Mouse (Mus musculus) megakaryocyte, embryonic 14.5 days (primary cell): Measurements from ENCODE around the gene Serpinb6c. TPM values are rescaled to one million over a fixed set of nuclear protein-coding genes. Genes with fewer than 3 reads are reported as not detected.

Source experiments
- H3K27me3 ChIP-seq: replicated peaks from 2 replicates; pipeline ENCODE3; 2012; ENCODE audit warnings: inconsistent platforms
- H3K36me3 ChIP-seq: replicated peaks from 2 replicates; pipeline ENCODE3; 2012; ENCODE audit warnings: low read length, inconsistent platforms, mixed read lengths
- H3K4me1 ChIP-seq: 2 replicates; pipeline ENCODE4 v1.6.1; 2012; ENCODE audit warnings: inconsistent platforms
- H3K4me3 ChIP-seq: replicated peaks from 2 replicates; pipeline ENCODE3; 2012; ENCODE audit warnings: moderate library complexity, mild to moderate bottlenecking, inconsistent platforms
- H3K9me3 ChIP-seq: 2 replicates; pipeline ENCODE4 v1.6.1; 2012; ENCODE audit warnings: inconsistent platforms
- FLI1 ChIP-seq: IDR thresholded peaks from 2 replicates; pipeline ENCODE4 v1.6.1; 2012; ENCODE audit warnings: low read length, inconsistent platforms, mixed read lengths
- GATA1 ChIP-seq: IDR thresholded peaks from 3 replicates; pipeline ENCODE4 v1.6.1; 2012; ENCODE audit warnings: mixed read lengths, low read length, inconsistent platforms, borderline replicate concordance
- polyA plus RNA-seq: library from polyadenylated mRNA; stranded (reverse); fragments of >175 nt; gene quantifications from 2 replicates; pipeline ENCODE4 v1.2.3, GENCODE M21; 2012; ENCODE audit warnings: low replicate concordance; ENCODE audit not compliant: insufficient read depth

Gene Serpinb6c
- polyA plus RNA-seq, 1 experiment: not detected

DNA sequence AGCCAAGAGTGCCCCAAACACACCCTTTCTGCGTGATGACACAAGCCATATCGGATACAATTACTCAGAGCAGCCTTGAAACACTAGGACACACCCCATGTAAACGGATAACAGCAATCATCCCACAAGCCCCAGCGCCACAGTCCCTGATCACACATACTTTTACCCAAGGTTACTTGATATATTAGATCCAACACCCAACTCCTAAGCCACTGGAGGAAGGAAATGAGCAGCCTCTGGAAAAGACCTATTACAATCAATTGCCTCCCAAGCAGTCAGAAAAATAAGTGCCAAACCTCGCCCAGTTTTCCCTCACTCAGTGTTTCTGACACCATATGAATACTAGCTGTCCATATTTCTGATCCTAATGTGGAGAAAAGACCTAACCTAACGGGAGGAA is 29.2 kb upstream of the Serpinb6c start:
- peaks cover 38% of the 10 kb centered on the region for H3K36me3 ChIP-seq
- no peak for TF ChIP-seq FLI1
- no peak for TF ChIP-seq GATA1
- no peaks in the 10 kb centered on the region for H3K9me3 ChIP-seq
- peak overlapping the region; percentile 95 for H3K4me3 ChIP-seq
- H3K4me1 ChIP-seq: peaks cover 65% of the 10 kb centered on the region
- H3K27me3 ChIP-seq: no peaks in the 10 kb centered on the region

DNA sequence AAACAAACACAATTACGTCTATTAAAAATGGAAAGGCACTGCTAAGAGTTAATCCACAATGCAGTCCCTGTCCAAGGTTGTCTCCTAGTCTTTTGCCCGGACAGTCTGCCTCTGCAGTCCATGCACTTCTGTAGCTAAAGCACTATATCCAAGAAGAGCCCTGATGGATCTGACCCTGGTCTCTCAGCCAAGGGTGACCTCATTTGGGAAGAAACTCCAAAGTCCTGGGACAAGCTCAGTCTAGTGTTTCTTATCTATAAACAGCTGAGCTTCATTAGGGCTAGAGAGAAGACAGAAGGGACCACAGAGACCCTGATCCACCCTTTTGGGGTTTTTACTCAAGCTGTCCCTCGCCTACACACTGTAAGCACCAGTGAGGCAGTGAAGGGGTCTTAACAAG is 25.4 kb upstream of the Serpinb6c start:
- no peak for TF ChIP-seq GATA1
- TF ChIP-seq FLI1: no peak
- Histone ChIP-seq H3K9me3 (no peaks in the 10 kb centered on the region), H3K27me3 (no peaks in the 10 kb centered on the region), H3K36me3 (peaks cover 69% of the 10 kb centered on the region), H3K4me1 (peaks cover 49% of the 10 kb centered on the region), H3K4me3 (no peak overlapping the region)

DNA sequence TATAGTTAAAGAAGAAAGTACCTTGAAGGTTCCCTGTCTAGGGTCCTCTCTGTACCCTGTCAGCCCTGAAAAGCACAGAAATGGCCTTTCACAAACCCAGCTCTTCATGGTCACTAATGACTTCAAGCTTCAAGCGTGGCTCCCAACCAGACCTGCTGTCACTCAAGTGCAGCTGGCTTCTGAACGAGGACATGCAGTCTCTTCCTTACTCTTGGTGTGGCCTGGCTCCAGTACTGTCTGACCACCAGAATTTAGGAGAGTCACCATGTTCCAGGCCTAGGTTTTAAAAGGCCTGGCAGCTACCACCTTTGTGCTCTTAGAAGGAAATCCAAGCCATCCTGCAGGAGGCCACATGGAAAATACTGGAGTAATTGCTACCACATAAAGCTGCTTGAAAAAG is 24.8 kb upstream of the Serpinb6c start:
- Histone ChIP-seq H3K4me3 (no peak overlapping the region), H3K9me3 (no peaks in the 10 kb centered on the region), H3K27me3 (no peaks in the 10 kb centered on the region), H3K4me1 (peaks cover 43% of the 10 kb centered on the region), H3K36me3 (peaks cover 75% of the 10 kb centered on the region)
- TF ChIP-seq GATA1 (no peak), FLI1 (no peak)

DNA sequence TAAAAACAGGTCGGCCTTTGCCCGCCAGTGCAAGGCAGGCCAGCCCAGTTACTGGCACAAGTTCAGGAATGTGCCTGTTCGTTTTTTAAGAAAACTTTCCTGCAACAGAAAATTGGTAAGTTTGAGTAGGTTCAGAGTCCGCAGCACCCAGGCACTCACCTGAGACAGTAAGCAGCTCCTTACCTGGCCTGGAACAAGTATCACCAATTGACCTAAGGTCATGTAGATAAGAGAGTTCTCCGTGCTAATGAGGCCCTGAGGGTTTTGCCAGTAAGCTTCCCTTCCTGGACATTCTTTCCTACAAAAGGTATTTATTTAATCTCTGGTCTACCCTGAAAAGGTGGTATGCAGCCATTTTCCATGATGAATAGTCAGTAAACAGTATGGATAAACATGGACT is 16.2 kb upstream of the Serpinb6c start:
- no peaks in the 10 kb centered on the region for H3K9me3 ChIP-seq
- H3K4me1 ChIP-seq: no peaks in the 10 kb centered on the region
- no peaks in the 10 kb centered on the region for H3K27me3 ChIP-seq
- peaks cover 97% of the 10 kb centered on the region for H3K36me3 ChIP-seq
- H3K4me3 ChIP-seq: no peak overlapping the region
- TF ChIP-seq FLI1: no peak
- TF ChIP-seq GATA1: no peak

DNA sequence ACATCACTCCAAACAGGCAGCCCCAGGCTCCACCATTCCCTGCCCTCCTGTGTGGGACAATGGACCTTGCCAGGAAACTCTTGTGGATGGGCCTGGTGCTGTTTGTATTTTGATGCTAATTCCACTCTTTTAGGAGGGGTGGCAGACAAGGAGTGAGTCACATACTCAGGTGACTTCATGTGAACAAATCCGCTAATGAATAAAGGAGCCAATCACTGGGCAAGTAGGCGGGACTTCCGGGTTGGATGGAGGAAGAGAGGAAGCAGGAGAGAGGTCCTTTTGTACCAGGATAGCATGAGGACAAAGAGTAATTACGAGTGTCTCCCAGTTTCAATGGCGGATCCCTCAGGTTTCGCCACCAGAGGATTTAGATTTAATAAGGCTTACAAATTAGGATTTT is 15.5 kb upstream of the Serpinb6c start:
- H3K36me3 ChIP-seq: peaks cover 97% of the 10 kb centered on the region
- TF ChIP-seq FLI1 (no peak), GATA1 (no peak)
- no peaks in the 10 kb centered on the region for H3K27me3 ChIP-seq
- no peaks in the 10 kb centered on the region for H3K4me1 ChIP-seq
- no peaks in the 10 kb centered on the region for H3K9me3 ChIP-seq
- no peak overlapping the region for H3K4me3 ChIP-seq

DNA sequence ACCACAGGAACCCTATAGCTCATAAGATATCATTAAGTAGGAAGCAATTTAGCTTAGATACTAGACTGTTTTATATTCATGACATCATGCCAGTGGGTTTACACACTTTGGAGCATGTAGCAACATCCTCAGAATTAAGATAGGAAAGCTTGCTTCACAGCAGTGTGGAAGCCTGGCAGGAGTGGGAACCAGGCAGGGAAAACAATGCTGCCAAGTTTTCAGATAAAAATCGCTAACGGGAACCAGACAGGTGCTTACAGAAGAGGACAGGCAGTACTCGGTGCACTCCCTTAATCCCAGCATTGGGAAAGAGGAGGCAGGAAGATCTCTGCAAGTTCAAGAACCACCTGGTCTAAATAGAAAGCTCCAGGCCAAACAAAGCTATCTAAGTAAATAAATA is 1.3 kb upstream of the Serpinb6c start:
- Histone ChIP-seq H3K9me3 (no peaks in the 10 kb centered on the region), H3K36me3 (no peaks in the 10 kb centered on the region), H3K4me3 (no peak overlapping the region), H3K4me1 (peaks cover 3% of the 10 kb centered on the region), H3K27me3 (peaks cover 18% of the 10 kb centered on the region)
- TF ChIP-seq GATA1 (no peak), FLI1 (no peak)

DNA sequence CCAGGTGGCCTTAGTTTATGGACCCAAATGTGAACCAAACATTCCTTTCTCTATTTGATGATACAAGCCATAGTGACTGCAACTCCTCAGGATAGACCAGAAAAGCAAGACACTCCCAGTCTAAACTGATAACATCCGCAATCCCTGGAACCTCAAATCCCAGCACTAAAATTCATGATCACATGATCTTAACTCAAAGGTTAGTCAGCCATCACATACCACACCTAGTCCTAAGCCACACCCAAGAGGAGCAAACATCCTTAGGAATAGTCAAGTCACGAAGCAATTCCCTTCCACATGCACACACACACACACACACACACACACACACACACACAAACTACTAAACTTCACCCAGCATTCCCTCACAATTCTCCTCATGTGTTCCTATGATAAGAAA is 2.2 kb downstream of the Serpinb6c start:
- TF ChIP-seq FLI1: no peak
- TF ChIP-seq GATA1: no peak
- Histone ChIP-seq H3K9me3 (no peaks in the 10 kb centered on the region), H3K36me3 (no peaks in the 10 kb centered on the region), H3K4me3 (no peak overlapping the region), H3K27me3 (peaks cover 20% of the 10 kb centered on the region), H3K4me1 (no peaks in the 10 kb centered on the region)

DNA sequence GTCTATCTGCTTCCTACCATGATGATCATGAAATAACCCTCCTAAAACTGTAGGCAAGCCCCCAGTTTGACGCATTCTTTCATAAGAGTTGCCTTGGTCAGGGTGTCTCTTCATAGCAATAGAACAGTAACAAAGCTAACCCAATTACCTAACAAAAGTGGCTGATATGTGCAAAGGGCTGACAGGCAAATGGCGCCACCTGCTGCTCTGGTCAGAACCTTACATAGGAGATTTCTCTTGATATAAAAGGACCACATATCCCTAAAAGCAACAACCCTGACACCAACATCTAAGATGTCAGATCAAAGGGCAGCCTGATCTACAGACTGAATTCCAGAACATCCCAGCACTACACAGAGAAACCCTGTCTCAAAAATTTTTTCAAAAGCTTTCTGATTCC is 11.3 kb downstream of the Serpinb6c start:
- TF ChIP-seq GATA1 (no peak), FLI1 (no peak)
- Histone ChIP-seq H3K4me1 (no peaks in the 10 kb centered on the region), H3K36me3 (no peaks in the 10 kb centered on the region), H3K27me3 (peaks cover 2% of the 10 kb centered on the region), H3K9me3 (no peaks in the 10 kb centered on the region), H3K4me3 (no peak overlapping the region)

DNA sequence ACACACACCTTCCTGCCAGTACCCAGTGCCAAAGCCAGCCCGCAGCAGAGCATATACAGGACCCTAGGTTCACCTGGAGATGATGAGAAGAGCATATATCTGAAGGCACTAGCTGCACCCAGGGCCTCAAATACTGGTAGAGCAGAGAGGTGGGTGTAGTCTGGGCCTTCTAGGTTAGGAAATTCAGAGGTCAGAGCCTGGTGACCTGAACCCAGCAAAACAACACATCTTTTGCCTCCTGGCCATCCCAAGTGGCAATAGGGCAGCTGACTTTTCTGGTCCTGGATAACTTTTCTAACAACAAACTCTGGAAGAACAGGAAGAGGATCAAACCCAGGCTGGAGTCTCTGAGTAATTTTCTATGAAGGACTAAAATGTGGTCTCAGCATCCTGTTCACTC is 62.2 kb downstream of the Serpinb6c start, which contains the start of gene Serpinb6e:
Gene Serpinb6e, minus strand, starts transcription at position 101 of the 400 bp plus-strand sequence.
- H3K4me3 ChIP-seq: no peak within 1 kb of the TSS
- peaks cover 8% of the 10 kb centered on the region for H3K4me1 ChIP-seq
- peaks cover 1% of the 10 kb centered on the region for H3K27me3 ChIP-seq
- no peaks in the 10 kb centered on the region for H3K36me3 ChIP-seq
- no peak for TF ChIP-seq FLI1
- TF ChIP-seq GATA1: no peak
- no peaks in the 10 kb centered on the region for H3K9me3 ChIP-seq

DNA sequence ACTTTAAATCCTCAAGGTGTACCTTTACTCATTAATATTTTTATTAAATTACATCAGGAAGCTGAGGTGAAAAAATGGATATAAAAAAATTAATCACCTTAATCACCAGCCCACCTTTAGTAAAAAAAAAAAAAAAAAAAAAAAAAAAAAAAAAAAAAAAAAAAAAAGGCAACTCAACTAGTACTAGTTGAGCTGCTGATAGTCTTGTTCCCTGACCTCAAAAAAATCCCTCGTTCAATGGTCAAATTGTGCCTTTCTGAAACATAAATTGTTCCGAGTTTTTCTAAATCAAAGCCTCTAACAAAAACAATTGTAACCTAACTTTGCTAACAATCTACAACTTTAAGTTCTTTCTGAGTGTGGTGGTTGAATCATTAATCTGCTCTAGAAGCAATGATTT is 74.8 kb downstream of the Serpinb6c start:
- TF ChIP-seq GATA1 (no peak), FLI1 (no peak)
- H3K36me3 ChIP-seq: no peaks in the 10 kb centered on the region

More for the DNA sequence above, 74.8 kb downstream of the Serpinb6c start:
- Histone ChIP-seq H3K27me3 (no peaks in the 10 kb centered on the region), H3K4me1 (no peaks in the 10 kb centered on the region), H3K4me3 (no peak overlapping the region), H3K9me3 (peaks cover 2% of the 10 kb centered on the region; the same call in 1 of the 2 replicates)

Other genes with a start within 250 kb of the Serpinb6c start
- not detected in 2 replicates for gene Serpinb6d, start 244.3 kb downstream of the Serpinb6c start, polyA plus RNA-seq
- not detected in 2 replicates for gene Serpinb6e, start 62.3 kb downstream of the Serpinb6c start, polyA plus RNA-seq
- gene Nqo2, start 59.0 kb upstream of the Serpinb6c start, polyA plus RNA-seq: 2.6 TPM in 1 of 2 replicates, not detected in the other
- gene Ripk1, start 96.7 kb upstream of the Serpinb6c start, polyA plus RNA-seq: 3.4 and 8.7 TPM in 2 replicates
- gene Serpinb6a, start 97.1 kb upstream of the Serpinb6c start, polyA plus RNA-seq: 26.2 and 48.5 TPM in 2 replicates
- gene Bphl, start 131.9 kb upstream of the Serpinb6c start, polyA plus RNA-seq: 20.4 and 35.2 TPM in 2 replicates
- gene Tubb2a, start 172.3 kb upstream of the Serpinb6c start, polyA plus RNA-seq: 95.9 and 122 TPM in 2 replicates
- 11.0 and 15.6 TPM in 2 replicates for gene Tubb2b, start 224.8 kb upstream of the Serpinb6c start, polyA plus RNA-seq